Mouse (Mus musculus): ENCODE measurements at regions not wholly inside any gene's neighbourhood (a gene's known extent, or its start where the extent isn't known, plus 50 kb on each side); places are given as distances from the start of the nearest gene placed in this dataset.

- Histone ChIP-seq H3K27ac (no peak overlapping the region), H3K4me3 (no peak overlapping the region)
- TF ChIP-seq CTCF (conservative IDR thresholded peaks at IDR 0.05): no peak
- peak in 1 of 2 experiments; percentile 50 for DNase-seq (ENCODE audit: low spot score in 2 of 2)
Measured at GRCm38 (mm10) chr9:61309768-61310493, 62.2 kb upstream of the Tle3 start.

GRCm38 (mm10) chr9:61310574-61310973 lies 61.6 kb upstream of the Tle3 start:
- no peak overlapping the region for H3K4me3 ChIP-seq
- H3K27ac ChIP-seq: no peak overlapping the region
- no peak for DNase-seq (ENCODE audit: low spot score in 2 of 2)
- no peak for TF ChIP-seq CTCF (conservative IDR thresholded peaks at IDR 0.05)

GRCm38 (mm10) chr9:61311604-61312003 lies 60.6 kb upstream of the Tle3 start:
- no peak for DNase-seq (ENCODE audit: low spot score in 2 of 2)
- TF ChIP-seq CTCF (conservative IDR thresholded peaks at IDR 0.05): no peak
- no peak overlapping the region for H3K27ac ChIP-seq
- no peak overlapping the region for H3K4me3 ChIP-seq

GRCm38 (mm10) chr9:61314630-61315179 lies 57.5 kb upstream of the Tle3 start:
- TF ChIP-seq CTCF (conservative IDR thresholded peaks at IDR 0.05): no peak
- no peak overlapping the region for H3K4me3 ChIP-seq
- no peak for DNase-seq (ENCODE audit: low spot score in 2 of 2)

GRCm38 (mm10) chr9:61315371-61316298 lies 56.5 kb upstream of the Tle3 start:
- Histone ChIP-seq H3K4me3 (no peak overlapping the region), H3K27ac (no peak overlapping the region)
- TF ChIP-seq CTCF (conservative IDR thresholded peaks at IDR 0.05): no peak
- DNase-seq (ENCODE audit: low spot score in 2 of 2): no peak

More at GRCm38 (mm10) chr9:61314630-61315179, 57.5 kb upstream of the Tle3 start:
- H3K27ac ChIP-seq: no peak overlapping the region

GRCm38 (mm10) chr9:61316442-61316841 lies 55.7 kb upstream of the Tle3 start:
- H3K4me3 ChIP-seq: no peak overlapping the region
- no peak for DNase-seq (ENCODE audit: low spot score in 2 of 2)
- TF ChIP-seq CTCF (conservative IDR thresholded peaks at IDR 0.05): no peak
- no peak overlapping the region for H3K27ac ChIP-seq

GRCm38 (mm10) chr9:61319721-61320120 lies 52.4 kb upstream of the Tle3 start:
- Histone ChIP-seq H3K27ac (no peak overlapping the region), H3K4me3 (no peak overlapping the region)
- no peak for DNase-seq (ENCODE audit: low spot score in 2 of 2)
- no peak for TF ChIP-seq CTCF (conservative IDR thresholded peaks at IDR 0.05)

- Histone ChIP-seq H3K27ac (no peak overlapping the region), H3K4me3 (no peak overlapping the region)
- TF ChIP-seq CTCF (conservative IDR thresholded peaks at IDR 0.05): no peak
- DNase-seq (ENCODE audit: low spot score in 2 of 2): no peak
Measured at GRCm38 (mm10) chr9:61321314-61321713, 50.9 kb upstream of the Tle3 start.

- Histone ChIP-seq H3K4me3 (no peak overlapping the region), H3K27ac (no peak overlapping the region)
- TF ChIP-seq CTCF (conservative IDR thresholded peaks at IDR 0.05): no peak
- peak in 1 of 2 experiments; percentile 11 for DNase-seq (ENCODE audit: low spot score in 2 of 2)
Measured at GRCm38 (mm10) chr9:61321825-61322224, 50.3 kb upstream of the Tle3 start.

- TF ChIP-seq CTCF (conservative IDR thresholded peaks at IDR 0.05): no peak
- no peak for DNase-seq (ENCODE audit: low spot score in 2 of 2)
- no peak overlapping the region for H3K27ac ChIP-seq
- no peak overlapping the region for H3K4me3 ChIP-seq
Measured at GRCm38 (mm10) chr9:61322333-61322732, 49.8 kb upstream of the Tle3 start.

Measured in layer of hippocampus, adult 2 months (tissue).